Mouse (Mus musculus): Measurements from ENCODE around the gene AC124502.3. TPM values are rescaled to one million over a fixed set of nuclear protein-coding genes. Genes with fewer than 3 reads are reported as not detected.
"Not testable (repeated sequence)": the region's sequence is repeated elsewhere in the genome, so short reads cannot be mapped to it uniquely, and the experiment has no call there.

Gene AC124502.3
- polyA plus RNA-seq, 1 experiment: 3.8 TPM

DNA sequence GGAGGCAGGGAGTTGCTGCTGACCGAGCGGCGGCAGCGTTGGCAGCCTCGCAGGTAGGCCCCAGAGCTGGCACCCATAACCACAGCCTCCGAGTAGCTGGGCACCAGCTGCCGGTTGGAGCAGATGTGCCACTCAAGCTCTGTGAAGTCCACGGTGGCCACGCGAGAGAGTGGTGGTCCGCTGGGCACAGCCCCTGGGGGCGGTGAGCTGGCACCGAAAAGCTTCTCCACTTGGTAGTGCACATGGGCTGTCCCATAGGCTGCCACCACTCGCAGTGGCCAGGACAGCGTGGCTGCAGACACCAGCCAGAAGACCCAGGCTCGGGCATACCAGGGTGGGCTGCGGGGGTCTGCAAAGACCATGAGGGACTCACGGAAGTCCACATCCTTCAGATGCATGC, 43.3 kb downstream of the AC124502.3 start:
- Histone ChIP-seq H3K4me1 (ENCODE audit: control insufficient read depth, insufficient read depth, insufficient read length, low read length) (no peaks in the 10 kb centered on the region), H3K27ac (replicated peaks; ENCODE audit: low read depth, low read length) (no peak overlapping the region), H3K4me3 (ENCODE audit: insufficient read depth, low read depth, low read length) (no peak overlapping the region)

DNA sequence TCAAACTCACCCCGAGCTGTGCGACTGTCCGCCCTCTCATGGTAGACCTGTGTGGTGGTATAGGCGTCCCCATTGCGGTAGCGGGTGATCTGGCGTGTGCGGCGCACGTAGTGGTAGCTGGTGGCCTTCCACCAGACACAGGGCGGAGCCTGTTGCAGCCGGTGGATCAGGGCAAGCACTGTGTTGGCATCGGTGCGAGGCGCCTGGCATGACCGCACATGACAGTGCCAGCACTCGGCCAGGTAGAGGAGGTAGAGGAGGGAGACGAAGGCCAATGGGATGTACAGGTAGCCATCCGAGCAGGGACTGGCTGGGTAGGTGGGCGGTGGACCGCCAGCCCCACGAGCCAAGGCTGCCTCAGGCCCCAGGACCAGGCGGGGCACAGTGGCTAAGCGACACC, 43.9 kb downstream of the AC124502.3 start:
- Histone ChIP-seq H3K27ac (replicated peaks; ENCODE audit: low read depth, low read length) (no peak overlapping the region), H3K4me1 (ENCODE audit: control insufficient read depth, insufficient read depth, insufficient read length, low read length) (peaks cover 5% of the 10 kb centered on the region; the same call in 1 of the 2 replicates), H3K4me3 (ENCODE audit: insufficient read depth, low read depth, low read length) (no peak overlapping the region)

DNA sequence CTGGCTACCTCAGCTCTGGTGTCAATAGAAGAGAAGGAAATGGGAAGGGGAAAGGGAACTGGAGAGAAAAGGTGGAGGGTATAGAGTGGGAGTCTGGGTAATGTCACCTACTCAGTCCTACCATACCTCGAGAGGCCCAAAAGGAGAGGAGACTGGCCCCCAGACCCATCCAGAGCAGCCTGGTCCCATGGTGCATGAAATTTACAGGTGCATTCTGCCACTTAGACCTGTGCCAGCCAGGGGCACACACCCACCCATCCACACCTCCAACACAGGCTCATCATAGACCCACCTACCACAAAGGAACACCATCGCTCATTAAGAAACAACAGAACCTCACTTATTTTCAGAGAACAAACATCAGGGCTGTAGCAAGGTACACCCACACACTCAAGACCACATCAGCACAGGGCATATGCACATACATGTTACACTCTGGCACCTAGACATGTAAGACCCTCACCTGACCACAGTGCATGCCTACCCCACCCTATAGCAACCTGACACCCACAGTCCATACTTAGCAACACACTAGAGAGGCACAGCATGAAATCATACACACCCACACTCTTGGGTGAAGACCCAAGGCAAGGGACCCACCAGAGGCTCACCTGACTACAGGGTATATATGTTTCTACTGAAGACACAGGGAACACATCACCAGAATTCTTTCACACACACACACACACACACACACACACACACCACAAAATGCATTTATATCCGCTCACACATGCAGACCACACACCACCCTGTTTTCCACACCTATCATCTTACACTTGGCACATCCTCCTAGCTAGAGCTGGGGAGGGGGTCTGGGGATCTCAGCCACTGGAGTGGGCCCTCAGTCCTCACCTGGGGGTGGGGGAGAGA, 45.5 kb downstream of the AC124502.3 start:
- no peak overlapping the region for H3K27ac ChIP-seq (replicated peaks; ENCODE audit: low read depth, low read length)
- H3K4me3 ChIP-seq (ENCODE audit: insufficient read depth, low read depth, low read length): 0 out of 2 replicates have a peak overlapping the region, but pooled peaks have one; percentile 56

DNA sequence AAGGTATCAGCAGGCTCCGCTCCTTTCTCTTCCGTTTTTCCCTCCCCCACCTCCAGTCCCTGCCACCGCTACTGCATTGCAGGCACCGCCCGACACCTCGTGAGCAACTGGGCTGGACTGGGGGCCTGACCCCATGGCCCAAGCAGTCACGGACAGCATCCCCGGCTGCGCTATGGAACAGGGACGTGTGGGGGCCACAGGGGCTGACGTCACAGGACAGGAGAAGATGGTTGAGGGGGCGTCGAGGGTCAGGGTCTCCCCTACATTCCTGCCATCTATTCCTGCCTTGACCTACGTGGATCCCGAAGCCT, 46.1 kb downstream of the AC124502.3 start:
- Histone ChIP-seq H3K4me1 (ENCODE audit: control insufficient read depth, insufficient read depth, insufficient read length, low read length) (peaks cover 6% of the 10 kb centered on the region; the same call in 1 of the 2 replicates), H3K4me3 (ENCODE audit: insufficient read depth, low read depth, low read length) (peak overlapping the region; percentile 56), H3K27ac (replicated peaks; ENCODE audit: low read depth, low read length) (no peak overlapping the region)

More for the DNA sequence above, 45.5 kb downstream of the AC124502.3 start:
- H3K4me1 ChIP-seq (ENCODE audit: control insufficient read depth, insufficient read depth, insufficient read length, low read length): peaks cover 6% of the 10 kb centered on the region; the same call in 1 of the 2 replicates

DNA sequence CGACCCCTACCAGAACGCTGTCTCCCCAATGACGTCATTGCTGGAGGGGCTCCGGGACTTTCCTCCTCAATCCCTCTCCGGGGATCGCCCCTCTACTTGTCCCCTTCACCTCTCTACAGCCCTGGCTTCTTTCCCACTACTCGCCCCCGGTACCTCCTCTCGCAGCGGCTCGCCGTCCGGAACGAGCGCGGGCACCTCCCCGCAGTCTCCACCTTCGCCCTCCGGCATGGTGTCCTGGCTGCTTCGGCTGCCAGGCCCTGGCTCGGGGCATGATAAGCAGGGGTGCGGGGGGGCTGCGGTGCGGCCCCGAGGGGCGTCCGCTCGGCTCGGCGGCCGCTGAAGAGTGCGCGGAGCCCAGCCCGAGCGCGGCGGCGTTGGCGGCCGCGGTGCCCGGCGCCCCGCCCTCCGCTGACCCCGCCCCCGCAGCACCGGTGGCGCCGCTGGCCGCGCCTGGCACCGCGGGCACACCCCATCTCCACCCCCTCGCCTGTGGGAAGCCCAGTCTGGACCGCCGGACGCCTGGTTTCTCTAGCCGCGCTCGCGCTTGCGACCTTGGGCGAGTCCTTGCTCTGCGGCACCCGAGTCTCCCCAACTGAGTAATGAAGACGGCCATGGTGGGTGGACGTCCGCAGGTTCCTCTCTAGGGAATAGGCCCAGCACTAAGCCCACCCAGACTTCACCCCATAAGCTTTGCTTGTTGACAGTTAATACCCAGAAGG, 46.6 kb downstream of the AC124502.3 start, which contains the start of gene Tmem151a:
Gene Tmem151a (minus strand): TSS at position 387 of the 719 bp plus-strand sequence.
- Histone ChIP-seq H3K27ac (replicated peaks; ENCODE audit: low read depth, low read length) (no peak within 1 kb of the TSS), H3K4me1 (ENCODE audit: control insufficient read depth, insufficient read depth, insufficient read length, low read length) (peaks cover 6% of the 10 kb centered on the region; the same call in 1 of the 2 replicates), H3K4me3 (ENCODE audit: insufficient read depth, low read depth, low read length) (peak within 1 kb of the TSS; percentile 56)

DNA sequence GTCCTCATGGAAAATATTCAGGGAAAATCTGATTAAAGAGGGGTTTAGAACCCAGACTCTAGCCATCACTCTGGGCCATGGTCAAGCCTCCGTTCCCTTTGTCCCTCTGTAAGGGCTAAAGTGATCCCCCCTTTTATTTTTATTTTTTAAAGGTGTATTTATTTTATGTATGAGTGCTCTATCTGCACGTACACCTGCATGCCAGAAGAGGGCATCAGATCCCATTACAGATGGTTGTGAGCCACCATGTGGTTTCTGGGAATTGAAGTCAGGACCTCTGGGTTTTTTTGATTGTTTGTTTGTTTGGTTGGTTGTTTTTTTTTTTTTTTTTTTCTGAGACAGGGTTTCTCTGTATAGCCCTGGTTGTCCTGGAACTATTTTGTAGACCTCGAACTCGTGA, 47.8 kb downstream of the AC124502.3 start:
- not testable (repeated sequence) for H3K4me1 ChIP-seq (ENCODE audit: control insufficient read depth, insufficient read depth, insufficient read length, low read length); H3K27ac ChIP-seq (replicated peaks; ENCODE audit: low read depth, low read length); H3K4me3 ChIP-seq (ENCODE audit: insufficient read depth, low read depth, low read length)

DNA sequence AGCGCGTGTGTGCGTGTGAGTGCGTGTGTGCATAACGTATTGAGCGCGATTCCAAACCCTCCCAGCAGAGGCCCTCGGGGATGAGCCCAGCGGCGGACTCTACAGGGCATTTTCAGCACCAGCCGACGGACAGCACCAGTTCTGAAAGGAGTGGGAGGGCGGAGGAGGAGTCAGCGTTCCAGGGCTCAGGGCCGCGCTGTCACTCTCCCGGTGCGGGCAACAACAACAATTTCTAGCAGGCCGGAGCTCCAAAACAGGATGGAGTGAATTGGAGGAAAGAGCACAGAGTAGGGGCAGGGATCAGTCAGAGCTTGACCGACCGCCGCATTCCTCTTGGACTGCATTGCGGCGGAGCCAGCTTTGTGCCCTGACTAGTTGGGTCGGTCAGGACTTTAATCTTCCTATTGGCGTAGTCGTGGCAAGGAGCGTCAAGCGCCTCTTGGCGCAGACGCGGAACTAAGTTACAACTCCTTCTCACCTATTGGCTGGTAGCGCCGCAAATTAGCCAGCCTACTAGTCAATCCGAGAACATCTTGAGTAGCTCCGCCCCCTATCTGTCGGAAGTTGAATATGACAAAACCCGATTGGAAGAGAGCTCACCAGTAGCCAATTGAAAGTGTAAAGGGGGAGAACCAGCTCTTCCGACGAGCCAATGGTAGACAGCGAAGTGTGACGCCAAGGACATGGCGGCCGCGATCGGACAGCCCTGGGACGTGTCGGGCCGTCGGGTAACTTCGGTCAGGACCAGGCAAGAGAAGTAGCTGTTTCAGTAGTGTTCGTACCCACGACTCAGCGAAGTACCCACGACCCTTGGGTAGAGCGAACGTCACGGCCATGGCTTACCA, 49.4 kb downstream of the AC124502.3 start, which contains the start of gene Yif1a:
Gene Yif1a (plus strand): TSS at position 655 of the 845 bp plus-strand sequence.
- H3K4me3 ChIP-seq (ENCODE audit: insufficient read depth, low read depth, low read length): peak within 1 kb of the TSS; percentile 73
- peaks cover 6% of the 10 kb centered on the region; the same call in 1 of the 2 replicates for H3K4me1 ChIP-seq (ENCODE audit: control insufficient read depth, insufficient read depth, insufficient read length, low read length)
- peak within 1 kb of the TSS; percentile 83 for H3K27ac ChIP-seq (replicated peaks; ENCODE audit: low read depth, low read length)

DNA sequence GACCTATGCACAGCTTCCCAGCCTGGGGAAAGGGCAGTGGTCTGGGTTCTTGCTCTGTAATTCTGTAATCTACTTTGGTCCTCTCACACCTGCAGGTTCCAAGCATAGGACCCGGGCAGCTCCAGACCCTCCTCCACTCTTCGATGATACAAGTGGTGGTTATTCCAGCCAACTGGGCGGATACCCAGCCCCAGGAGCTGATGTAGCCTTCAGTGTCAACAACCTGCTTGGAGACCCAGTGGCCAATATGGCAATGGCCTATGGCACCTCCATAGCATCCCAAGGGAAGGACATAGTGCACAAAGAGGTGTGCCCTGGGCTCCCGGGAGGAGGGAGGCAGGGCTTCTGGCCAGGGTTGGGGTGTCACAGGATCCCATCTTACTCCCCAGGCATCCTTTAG, 50.6 kb downstream of the AC124502.3 start:
- H3K4me1 ChIP-seq (ENCODE audit: control insufficient read depth, insufficient read depth, insufficient read length, low read length): peaks cover 6% of the 10 kb centered on the region; the same call in 1 of the 2 replicates
- peak overlapping the region; percentile 73; the same call in 1 of the 2 replicates for H3K4me3 ChIP-seq (ENCODE audit: insufficient read depth, low read depth, low read length)
- no peak overlapping the region for H3K27ac ChIP-seq (replicated peaks; ENCODE audit: low read depth, low read length)

DNA sequence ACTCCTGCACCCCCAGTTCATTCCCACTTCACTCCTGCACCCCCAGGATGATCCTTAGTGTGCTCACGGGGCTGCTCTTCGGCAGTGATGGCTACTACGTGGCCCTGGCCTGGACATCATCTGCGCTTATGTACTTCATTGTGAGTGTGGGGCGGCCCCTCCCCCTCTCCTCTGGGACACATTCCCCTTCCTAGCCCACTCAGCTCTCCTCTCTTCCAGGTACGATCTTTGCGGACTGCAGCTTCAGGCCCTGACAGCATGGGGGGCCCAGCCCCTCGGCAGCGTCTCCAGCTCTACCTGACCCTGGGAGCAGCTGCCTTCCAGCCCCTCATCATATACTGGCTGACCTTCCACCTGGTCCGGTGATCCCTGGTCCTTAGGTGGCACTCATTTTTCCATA, 53.4 kb downstream of the AC124502.3 start:
- H3K4me3 ChIP-seq (ENCODE audit: insufficient read depth, low read depth, low read length): no peak overlapping the region

DNA sequence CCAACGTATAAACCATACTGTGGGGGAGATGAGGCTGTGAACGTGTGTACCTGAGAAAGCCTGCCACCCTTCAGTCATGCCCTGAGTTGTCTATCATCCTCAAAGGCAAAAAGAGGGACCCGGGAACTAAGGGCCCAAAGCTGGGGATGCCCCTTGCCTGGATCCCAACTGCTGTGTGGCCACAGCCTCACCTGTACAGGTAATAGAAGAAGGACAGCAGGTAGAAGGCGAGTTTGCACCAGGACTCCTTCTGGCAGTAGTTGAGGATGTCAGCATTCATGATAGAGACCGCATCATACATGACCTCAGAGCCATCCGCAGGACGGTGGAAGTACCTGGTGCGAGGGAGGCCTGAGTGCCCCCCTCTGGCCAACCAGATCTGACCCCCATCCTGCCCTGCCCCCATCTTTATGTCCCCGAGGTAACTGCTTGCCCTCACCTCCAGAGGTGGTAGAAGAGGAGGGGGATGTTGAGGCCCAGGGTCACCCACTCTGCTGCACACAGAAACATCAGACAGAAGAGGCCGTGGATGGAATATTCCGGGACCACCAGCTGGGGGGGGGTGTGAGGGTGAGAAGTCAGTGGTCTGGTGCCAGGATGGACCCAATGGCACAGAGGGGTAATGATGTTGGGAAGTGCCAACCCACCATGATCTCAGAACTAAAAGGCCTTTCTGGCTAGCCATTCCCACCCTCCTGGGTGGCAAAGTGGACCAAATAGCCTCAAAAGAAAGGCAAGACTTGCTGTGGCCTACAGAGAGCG, 55.0 kb downstream of the AC124502.3 start:
- Histone ChIP-seq H3K4me3 (ENCODE audit: insufficient read depth, low read depth, low read length) (no peak overlapping the region), H3K27ac (replicated peaks; ENCODE audit: low read depth, low read length) (no peak overlapping the region), H3K4me1 (ENCODE audit: control insufficient read depth, insufficient read depth, insufficient read length, low read length) (peaks cover 3% of the 10 kb centered on the region; the same call in 1 of the 2 replicates)

More for the DNA sequence above, 53.4 kb downstream of the AC124502.3 start:
- Histone ChIP-seq H3K27ac (replicated peaks; ENCODE audit: low read depth, low read length) (no peak overlapping the region), H3K4me1 (ENCODE audit: control insufficient read depth, insufficient read depth, insufficient read length, low read length) (peaks cover 6% of the 10 kb centered on the region; the same call in 1 of the 2 replicates)

DNA sequence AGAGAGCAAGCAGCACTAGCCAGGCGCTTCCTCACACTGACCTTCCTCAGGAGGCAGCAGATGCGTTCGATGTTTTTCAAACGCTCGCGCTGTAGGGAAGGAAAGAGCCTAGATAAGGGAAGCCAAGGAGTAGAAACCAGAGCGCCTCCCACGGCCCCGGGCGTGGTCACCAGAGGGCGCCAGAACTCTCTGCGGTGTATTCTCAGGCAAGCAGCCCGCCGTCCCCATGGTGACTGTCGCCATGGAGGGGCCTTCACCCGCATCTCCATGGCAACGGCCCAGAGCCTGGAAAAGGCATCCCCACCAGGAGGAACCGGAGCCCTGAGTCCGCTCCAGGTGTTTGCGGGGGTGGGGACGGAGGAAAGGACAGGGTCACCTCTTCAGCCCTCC, 55.5 kb downstream of the AC124502.3 start:
- H3K4me1 ChIP-seq (ENCODE audit: control insufficient read depth, insufficient read depth, insufficient read length, low read length): peaks cover 5% of the 10 kb centered on the region; the same call in 1 of the 2 replicates
- H3K27ac ChIP-seq (replicated peaks; ENCODE audit: low read depth, low read length): no peak overlapping the region
- no peak overlapping the region for H3K4me3 ChIP-seq (ENCODE audit: insufficient read depth, low read depth, low read length)

DNA sequence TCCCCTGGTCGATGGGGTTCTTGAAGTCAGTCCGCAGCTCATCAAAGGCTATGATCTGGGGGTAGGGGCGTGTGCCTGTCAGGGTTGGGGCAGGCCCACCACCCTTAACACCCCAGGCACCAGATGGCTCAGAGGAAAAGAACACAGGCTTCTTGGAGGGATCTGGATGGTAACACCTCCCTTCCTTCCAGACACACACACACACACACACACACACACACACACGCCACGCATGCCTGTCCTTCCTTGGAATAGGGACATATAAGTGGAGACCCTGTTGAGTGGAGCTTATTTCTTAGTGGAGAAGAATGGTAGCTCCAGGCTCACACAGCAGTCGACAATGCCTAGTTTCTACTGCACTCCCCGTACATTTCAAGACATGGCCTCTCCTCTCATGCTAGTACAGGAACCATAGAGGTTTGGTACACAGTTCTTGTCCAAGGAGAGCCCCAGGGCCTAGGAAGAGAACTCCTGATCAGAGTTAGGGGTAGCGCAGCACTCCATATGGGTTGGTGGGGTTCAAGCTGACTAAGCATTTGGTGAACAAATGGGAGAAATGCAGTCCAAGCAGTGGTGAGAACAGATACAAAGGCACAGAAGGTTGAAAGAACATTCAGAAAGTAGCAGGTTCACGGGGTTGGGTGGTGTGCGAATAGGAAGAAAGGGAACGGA, 56.2 kb downstream of the AC124502.3 start:
- Histone ChIP-seq H3K4me1 (ENCODE audit: control insufficient read depth, insufficient read depth, insufficient read length, low read length) (peaks cover 5% of the 10 kb centered on the region; the same call in 1 of the 2 replicates), H3K4me3 (ENCODE audit: insufficient read depth, low read depth, low read length) (no peak overlapping the region), H3K27ac (replicated peaks; ENCODE audit: low read depth, low read length) (no peak overlapping the region)

DNA sequence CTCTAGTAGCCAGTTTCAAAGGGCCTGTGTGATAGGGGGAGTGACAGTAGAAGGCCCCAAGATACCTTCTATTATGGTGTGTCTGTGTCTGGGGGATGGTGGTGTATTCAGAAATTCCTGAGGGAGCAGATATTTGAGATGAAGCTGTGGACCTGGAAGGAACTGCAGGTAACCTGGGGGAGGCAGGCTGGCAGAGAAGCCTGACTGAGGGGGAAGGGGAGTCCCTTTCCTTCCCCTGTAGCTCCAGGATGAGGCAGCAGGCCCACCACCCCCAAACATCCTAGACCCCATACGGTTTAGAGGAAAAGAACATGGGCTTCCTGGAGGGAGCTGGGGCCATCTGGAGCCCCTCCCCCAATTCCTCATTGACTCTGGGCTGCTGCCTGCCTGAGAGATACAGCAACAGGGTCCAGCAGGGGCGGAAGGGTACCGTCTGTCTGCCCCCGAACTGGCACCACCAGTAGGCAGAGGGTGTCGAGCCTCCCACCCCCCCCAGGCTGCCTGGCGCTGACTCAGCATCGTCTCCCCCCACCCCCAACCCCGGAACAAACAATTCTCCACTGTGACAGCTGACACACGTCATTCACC, 57.3 kb downstream of the AC124502.3 start:
- Histone ChIP-seq H3K27ac (replicated peaks; ENCODE audit: low read depth, low read length) (no peak overlapping the region), H3K4me1 (ENCODE audit: control insufficient read depth, insufficient read depth, insufficient read length, low read length) (peaks cover 5% of the 10 kb centered on the region; the same call in 1 of the 2 replicates), H3K4me3 (ENCODE audit: insufficient read depth, low read depth, low read length) (no peak overlapping the region)
